Comparison of ENCODE assay signal across 9 mouse cellular contexts in the genomic region with DNA sequence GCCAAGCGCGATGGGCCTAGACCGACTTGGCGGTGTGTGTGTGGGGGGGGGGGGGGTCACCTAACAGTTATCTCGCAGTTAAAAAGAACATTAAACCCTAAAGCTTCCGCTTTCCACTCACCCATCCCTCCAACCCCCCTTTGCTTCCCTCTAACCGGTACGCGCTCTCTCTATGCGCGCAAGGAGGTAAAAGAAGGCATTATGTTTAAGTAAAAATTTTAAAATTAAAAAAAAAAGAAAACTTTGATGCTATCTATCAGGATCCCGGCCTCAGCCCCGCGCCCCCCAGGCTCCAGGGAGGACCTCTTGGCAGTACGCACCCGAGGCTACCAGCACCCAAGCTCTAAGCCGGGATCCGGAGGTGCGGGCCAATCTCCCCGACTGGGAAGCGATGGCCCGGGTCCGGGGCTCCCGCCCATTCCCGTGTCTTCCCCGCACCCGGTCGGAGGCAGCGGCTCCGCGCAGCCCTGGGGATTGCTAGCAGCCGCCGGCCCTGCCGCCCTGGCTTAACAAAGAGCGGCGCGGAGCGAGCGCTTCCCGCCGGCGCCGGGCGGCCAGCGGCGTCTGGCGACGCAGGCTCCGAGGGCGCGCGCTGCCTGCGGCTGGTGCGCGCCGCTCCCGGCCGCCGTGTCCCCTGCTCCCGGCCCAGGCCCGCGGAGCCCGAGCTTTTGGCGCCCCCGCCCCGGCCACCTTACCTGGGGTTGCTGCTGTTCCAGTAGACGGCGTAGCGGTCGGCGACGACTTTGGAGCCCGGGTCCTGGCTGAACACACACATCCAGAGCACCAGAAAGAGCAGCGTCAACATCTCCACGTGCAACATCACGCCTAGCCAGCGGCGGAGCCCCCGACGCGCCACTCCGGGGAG. TPM values are rescaled to one million over a fixed set of nuclear protein-coding genes. Genes with fewer than 3 reads are reported as not detected.
A peak's percentile ranks its signal among the peaks of the same experiment; 100 is the strongest.
DNase-seq lines count a peak whose midpoint lies in the region; ATAC-seq and TF ChIP-seq lines count a peak whose summit lies in the region.
"Had no signal": no experiment of that assay in that cellular context is flagged by ENCODE, and none has a peak within 500 bp of the region (broad histone marks: within the 10 kb centered on the region; RNA-seq: fewer than 3 reads in every experiment).

No protein-coding gene starts in this region.

- H3K36me3 ChIP-seq in intestine, postnatal 0 days (ENCODE audit: control insufficient read depth, insufficient read depth) = no peaks in the 10 kb centered on the region
- H3K36me3 ChIP-seq in limb, embryonic 15.5 days = no peaks in the 10 kb centered on the region
- no peaks in the 10 kb centered on the region for H3K36me3 ChIP-seq in neural tube, embryonic 11.5 days (ENCODE audit: control insufficient read depth, insufficient read depth, low read length)

- H3K4me1 ChIP-seq in intestine, postnatal 0 days (replicated peaks; ENCODE audit: control insufficient read depth, insufficient read depth, low read length) = no peaks in the 10 kb centered on the region
- H3K4me1 ChIP-seq in limb, embryonic 15.5 days = peaks cover 16% of the 10 kb centered on the region
- H3K4me1 ChIP-seq in neural tube, embryonic 11.5 days (ENCODE audit: control insufficient read depth, insufficient read depth, low read length) = 0 out of 2 replicates have a peak, but pooled peaks cover 4% of the 10 kb centered on the region

- intact Hi-C loops in left cerebral cortex, adult 2 months (cut with DNase I) = loop anchor here (5.0 to 10.0 kb wide), 5 partner anchors 132 to 584 kb away; no protein-coding TSS in a partner anchor
- intact Hi-C loops in gastrocnemius, postnatal 14 days (cut with DNase I; ENCODE audit: low total_unique reads) = no loop called here

- ATAC-seq in intestine, postnatal 0 days = no peak
- ATAC-seq in limb, embryonic 15.5 days (ENCODE audit: insufficient number of reproducible peaks, low FRiP score, low TSS enrichment, low read depth) = no peak
- ATAC-seq in neural tube, embryonic 11.5 days (ENCODE audit: insufficient read depth, low FRiP score, low TSS enrichment) = peak; percentile 39

- under 1% methylated on average over 82 of the region's 82 CpGs for WGBS in intestine, postnatal 0 days
- under 1% methylated on average over 80 of the region's 82 CpGs for WGBS in limb, embryonic 15.5 days
- under 1% methylated on average over 77 of the region's 82 CpGs for WGBS in neural tube, embryonic 11.5 days

- H3K27ac ChIP-seq in left cerebral cortex, adult 2 months = peak overlapping the region; percentile 88
- H3K27ac ChIP-seq in intestine, postnatal 0 days (ENCODE audit: low read depth, low read length) = no peak overlapping the region
- H3K27ac ChIP-seq in limb, embryonic 15.5 days = peak overlapping the region; percentile 98
- peak overlapping the region; percentile 87 for H3K27ac ChIP-seq in neural tube, embryonic 11.5 days (ENCODE audit: low read depth, low read length)

- peak overlapping the region; percentile 98 for H3K4me2 ChIP-seq in intestine, postnatal 0 days (replicated peaks; ENCODE audit: low read depth)
- H3K4me2 ChIP-seq in limb, embryonic 15.5 days = peak overlapping the region; percentile 92
- peak overlapping the region; percentile 95 for H3K4me2 ChIP-seq in neural tube, embryonic 11.5 days (ENCODE audit: low read depth)

- H3K27me3 ChIP-seq in intestine, postnatal 0 days (replicated peaks; ENCODE audit: control insufficient read depth, insufficient read depth, low read length) = peaks cover 32% of the 10 kb centered on the region
- H3K27me3 ChIP-seq in limb, embryonic 15.5 days = no peaks in the 10 kb centered on the region
- H3K27me3 ChIP-seq in neural tube, embryonic 11.5 days (ENCODE audit: control insufficient read depth, insufficient read depth, low read length) = no peaks in the 10 kb centered on the region

- DNase-seq in left cerebral cortex, adult 2 months (ENCODE audit: extremely low spot score in 1 of 2, low spot score in 2 of 2) = peak; percentile 49 to 54
- no peak for DNase-seq in left cerebral cortex, adult 11 months (ENCODE audit: low spot score)
- DNase-seq in cerebellum, postnatal 36 days = peak; percentile 25 to 32
- DNase-seq in gastrocnemius, postnatal 14 days = peak; percentile 21
- peak; percentile 82 for DNase-seq in neural tube, embryonic 11.5 days (ENCODE audit: low spot score)
- peak; percentile 19 for DNase-seq in testis, postnatal 14 days (ENCODE audit: low spot score)

- peak overlapping the region; percentile 65 for H3K4me3 ChIP-seq in left cerebral cortex, adult 2 months
- H3K4me3 ChIP-seq in intestine, postnatal 0 days (ENCODE audit: low read depth, low read length) = peak overlapping the region; percentile 76
- H3K4me3 ChIP-seq in limb, embryonic 15.5 days = peak overlapping the region; percentile 79
- peak overlapping the region; percentile 58 for H3K4me3 ChIP-seq in neural tube, embryonic 11.5 days (ENCODE audit: low read depth, low read length)

- H3K9ac ChIP-seq in intestine, postnatal 0 days (ENCODE audit: low read depth, low read length) = peak overlapping the region; percentile 54
- peak overlapping the region; percentile 89 for H3K9ac ChIP-seq in limb, embryonic 15.5 days
- peak overlapping the region; percentile 72 for H3K9ac ChIP-seq in neural tube, embryonic 11.5 days (ENCODE audit: low read length)

- TF ChIP-seq CTCF in left cerebral cortex, adult 2 months (IDR thresholded peaks at IDR 0.05) = no peak
- TF ChIP-seq CTCF in intestine, postnatal 0 days (IDR thresholded peaks at IDR 0.05; ENCODE audit: low read depth) = no peak

- H3K9me3 ChIP-seq in intestine, postnatal 0 days (ENCODE audit: control insufficient read depth) = no peaks in the 10 kb centered on the region
- no peaks in the 10 kb centered on the region for H3K9me3 ChIP-seq in limb, embryonic 15.5 days
- H3K9me3 ChIP-seq in neural tube, embryonic 11.5 days (ENCODE audit: control insufficient read depth, low read length) = no peaks in the 10 kb centered on the region

RNA-seq across cellular contexts. Expression of a gene that starts 0.6 kb away (rescaled TPM):
- total RNA-seq in left cerebral cortex, adult 2 months (2021) = 10 to 100 TPM; 38.8 to 47.7 TPM
- total RNA-seq in gastrocnemius, postnatal 14 days (2021) = 1 to 10 TPM; 1.5 to 1.6 TPM
- polyA plus RNA-seq in intestine, postnatal 0 days (2015; fragmentation: Nextera tagmentation; extraction: Ambion mirVana) = 8.6 and 10.5 TPM in 2 replicates
- polyA plus RNA-seq in limb, embryonic 15.5 days (2015; fragmentation: Nextera tagmentation; extraction: Ambion mirVana) = 53.6 and 62.1 TPM in 2 replicates
- polyA plus RNA-seq in neural tube, embryonic 11.5 days (2014; fragmentation: Nextera tagmentation; extraction: Ambion mirVana) = 40.1 and 40.3 TPM in 2 replicates
- total RNA-seq: neutrophil, adult 5-6 weeks had no signal
